Mouse (Mus musculus) urinary bladder, adult 2 months (tissue): Measurements from ENCODE around the gene Gm7971. TPM values are rescaled to one million over a fixed set of nuclear protein-coding genes. Genes with fewer than 3 reads are reported as not detected.
"Not testable (repeated sequence)": the region's sequence is repeated elsewhere in the genome, so short reads cannot be mapped to it uniquely, and the experiment has no call there.

Experiments
- DNase-seq: peaks from one replicate; pipeline ENCODE4 v3.0.0; 2022; ENCODE audit warnings: low spot score
- polyA plus RNA-seq: library from polyadenylated mRNA; depleted of rRNA; stranded (reverse); fragments of >200 nt; gene quantifications from 2 replicates; pipeline ENCODE4 v1.2.3, GENCODE M21; 2012; rRNA removed

The Gm7971 gene
- polyA plus RNA-seq: not detected in 2 replicates

- not testable (repeated sequence) for DNase-seq
Observed at GRCm38 (mm10) chr5:95594775-95595174, at the start of gene Gm7971. Gm7971 (minus strand) TSS chr5:95594875.

Other genes with a start within 250 kb of the Gm7971 start
- gene D5Ertd577e, start 138.1 kb downstream of the Gm7971 start, polyA plus RNA-seq: not detected in 2 replicates
- not detected in 2 replicates for gene Gm3286, start 84.1 kb downstream of the Gm7971 start, polyA plus RNA-seq
- not detected in 2 replicates for gene Gm7978, start 141.3 kb upstream of the Gm7971 start, polyA plus RNA-seq
- gene Gm7982, start 147.1 kb upstream of the Gm7971 start, polyA plus RNA-seq: not detected in 2 replicates
- gene E330014E10Rik, start 181.1 kb upstream of the Gm7971 start, polyA plus RNA-seq: not detected in 2 replicates